Mouse (Mus musculus): ENCODE data around the gene Atad3a.

Gene Atad3a

DNA sequence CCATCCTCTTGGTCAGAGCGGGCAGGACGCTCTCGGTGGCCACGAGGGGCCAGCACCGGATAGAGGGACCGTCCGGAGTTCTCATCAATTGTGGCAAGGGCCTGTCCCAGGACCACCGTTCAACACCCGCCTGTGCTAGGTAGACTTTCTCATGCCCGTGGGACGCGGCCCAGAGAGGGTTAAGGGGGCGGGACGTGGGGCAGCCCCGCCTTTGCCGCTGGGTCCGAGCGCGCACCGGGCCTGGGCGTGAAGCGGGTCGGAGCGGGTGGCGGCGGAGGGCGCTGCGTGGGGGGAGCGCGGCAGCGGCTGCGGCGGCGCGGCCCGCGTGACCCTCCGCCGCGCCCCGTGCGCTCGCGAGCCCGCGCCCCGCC, 66.8 kb downstream of the Atad3a start, which contains the start of gene Fndc10:
Gene Fndc10 (plus strand): TSS at position 232 of the 371 bp plus-strand sequence.
- peak; percentile 60 for ATAC-seq (ENCODE audit: low TSS enrichment)

GRCm38 (mm10) chr4:155692421-155692820, 68.5 kb downstream of the Atad3a start:
- no peak for ATAC-seq (ENCODE audit: low TSS enrichment)

Measured in frontal cortex, adult (tissue).